Mouse (Mus musculus): ENCODE results near the gene Acsm4. TPM values are rescaled to one million over a fixed set of nuclear protein-coding genes. Genes with fewer than 3 reads are reported as not detected.
A peak's percentile ranks its signal among the peaks of the same experiment; 100 is the strongest.

The Acsm4 gene
- total and polyA plus RNA-seq, 3 experiments, result not detected

DNA sequence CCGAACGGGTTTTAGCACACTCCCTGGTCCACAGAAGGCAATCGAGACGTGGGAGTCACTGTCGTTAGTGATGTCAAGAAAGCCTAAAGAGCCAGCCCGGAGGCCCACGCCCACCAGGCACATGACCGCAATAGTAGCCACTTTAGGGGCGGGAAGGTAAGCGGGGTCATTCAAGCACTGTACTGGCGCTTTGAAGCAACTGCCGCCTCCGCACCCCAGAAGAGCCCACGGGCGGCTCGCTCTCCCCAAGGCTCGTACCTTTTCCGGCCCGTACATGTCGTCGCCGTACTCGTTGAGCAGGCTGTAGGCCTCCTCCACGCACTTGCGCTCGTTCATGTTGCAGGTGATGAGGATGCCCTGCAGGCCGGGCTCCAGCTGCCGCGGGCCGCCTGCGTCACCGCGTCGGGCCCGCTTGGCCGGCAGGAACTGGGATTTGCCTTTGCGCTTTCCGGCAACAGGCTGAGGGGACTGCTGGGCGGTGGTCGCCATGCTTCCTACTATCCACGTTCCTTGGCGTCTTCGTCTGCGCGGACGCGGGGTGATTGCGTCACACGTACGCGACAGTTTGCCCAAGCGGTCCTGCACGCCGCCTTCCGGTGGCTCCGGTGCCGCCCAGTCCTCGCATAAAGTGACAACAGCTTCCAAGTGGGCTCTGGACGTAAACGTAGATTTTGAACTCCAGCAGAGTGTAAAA lies 30.6 kb downstream of the Acsm4 start, which contains the start of gene Thumpd1:
Thumpd1 (minus strand) TSS at position 546 of the 694 bp plus-strand sequence.
- no peaks in the 10 kb centered on the region for H3K9me3 ChIP-seq (replicated peaks; ENCODE audit: insufficient read depth, low read length)
- peaks cover 10% of the 10 kb centered on the region for H3K79me2 ChIP-seq (ENCODE audit: control insufficient read depth, insufficient read depth, low read length, poor library complexity)
- H3K4me1 ChIP-seq (ENCODE audit: control insufficient read depth in 1 of 2, insufficient read depth in 2 of 2, low read length in 2 of 2), result peaks cover 0 to 5% of the 10 kb centered on the region in 2 experiments; a peak in 1 of 4 replicates
- H3K36me3 ChIP-seq (ENCODE audit: control insufficient read depth in 1 of 2, insufficient read depth in 2 of 2, low read length in 2 of 2), result peaks cover 6 to 20% of the 10 kb centered on the region in 2 experiments; a peak in 3 of 4 replicates
- H3K9ac ChIP-seq (ENCODE audit: control insufficient read depth, low read depth, low read length, poor library complexity, severe bottlenecking), result peak within 1 kb of the TSS; percentile 95
- DNase-seq (ENCODE audit: low read depth, low spot score), result peak; percentile 96
- peak within 1 kb of the TSS; percentile 79 to 89 for H3K4me3 ChIP-seq (ENCODE audit: control insufficient read depth in 1 of 2, insufficient read depth in 1 of 2, low read depth in 2 of 2, low read length in 2 of 2)
- H3K27me3 ChIP-seq (ENCODE audit: control insufficient read depth in 1 of 2, insufficient read depth in 2 of 2, low read length in 2 of 2), result no peaks in the 10 kb centered on the region; a peak in 1 of 4 replicates
- peak within 1 kb of the TSS; percentile 76 for H3K27ac ChIP-seq (ENCODE audit: control insufficient read depth, low read depth, low read length)
- TF ChIP-seq E2F4 (IDR thresholded peaks at IDR 0.05; ENCODE audit: borderline replicate concordance, low read depth, low read length), result no peak
- TF ChIP-seq BHLHE40 (IDR thresholded peaks at IDR 0.05; ENCODE audit: borderline replicate concordance, low read depth, low read length), result 0 out of 2 replicates have a peak, but pooled peaks have one; percentile 30
- peak; percentile 72 for TF ChIP-seq TCF12 (IDR thresholded peaks at IDR 0.05; ENCODE audit: low read depth, low read length)
- TF ChIP-seq GATA1 (IDR thresholded peaks at IDR 0.05; ENCODE audit: low read depth, low read length), result no peak
- no peak for TF ChIP-seq RAD21 (IDR thresholded peaks at IDR 0.05; ENCODE audit: low read depth, low read length)
- TF ChIP-seq MAFK (IDR thresholded peaks at IDR 0.05; ENCODE audit: borderline replicate concordance, low read depth, low read length), result no peak
- TF ChIP-seq NELFE (IDR thresholded peaks at IDR 0.05; ENCODE audit: low read depth, low read length), result peak; percentile 85
- TF ChIP-seq TBP (IDR thresholded peaks at IDR 0.05; ENCODE audit: low read depth, low read length), result peak; percentile 76
- TF ChIP-seq SIN3A (IDR thresholded peaks at IDR 0.05; ENCODE audit: low read length), result peak; percentile 97
- TF ChIP-seq MEF2A (IDR thresholded peaks at IDR 0.05; ENCODE audit: extremely low read depth, insufficient replicate concordance, low read depth, low read length, poor library complexity, severe bottlenecking), result no peak
- no peak for TF ChIP-seq UBTF (IDR thresholded peaks at IDR 0.05; ENCODE audit: borderline replicate concordance, insufficient read depth, low read depth, low read length)
- TF ChIP-seq ETS1 (IDR thresholded peaks at IDR 0.05; ENCODE audit: low read depth, low read length), result peak; percentile 42; the same call in 1 of the 2 replicates
- no peak for TF ChIP-seq MAZ (IDR thresholded peaks at IDR 0.05; ENCODE audit: low read depth, low read length)
- TF ChIP-seq USF2 (IDR thresholded peaks at IDR 0.05; ENCODE audit: borderline replicate concordance in 1 of 2, insufficient read depth in 1 of 2, low read depth in 1 of 2, low read length in 2 of 2), result no peak
- TF ChIP-seq POLR2AphosphoS5 (IDR thresholded peaks at IDR 0.05; ENCODE audit: borderline replicate concordance, low read depth, low read length), result no peak
- TF ChIP-seq CHD1 (IDR thresholded peaks at IDR 0.05; ENCODE audit: low read depth, low read length), result no peak
- TF ChIP-seq ZNF384 (IDR thresholded peaks at IDR 0.05; ENCODE audit: low read depth, low read length), result no peak
- TF ChIP-seq POLR2AphosphoS2 (IDR thresholded peaks at IDR 0.05; ENCODE audit: low read length), result peak; percentile 82
- peak; percentile 98 for TF ChIP-seq MXI1 (IDR thresholded peaks at IDR 0.05; ENCODE audit: low read depth, low read length)
- TF ChIP-seq GABPA (IDR thresholded peaks at IDR 0.05; ENCODE audit: low read depth, low read length), result no peak
- no peak for TF ChIP-seq ZKSCAN1 (IDR thresholded peaks at IDR 0.05; ENCODE audit: low read depth, low read length)
- peak; percentile 48; the same call in 1 of the 2 replicates for TF ChIP-seq NRF1 (IDR thresholded peaks at IDR 0.05; ENCODE audit: insufficient read depth, low read depth, low read length, poor library complexity, severe bottlenecking)
- TF ChIP-seq POLR2A (IDR thresholded peaks at IDR 0.05; ENCODE audit: control insufficient read depth in 1 of 2, insufficient read depth in 1 of 2, low read depth in 1 of 2, low read length in 2 of 2, poor library complexity in 1 of 2), result peak; percentile 54 to 87; a peak in 3 of 4 replicates
- TF ChIP-seq JUND (IDR thresholded peaks at IDR 0.05; ENCODE audit: low read depth, low read length), result no peak
- no peak for TF ChIP-seq RCOR1 (IDR thresholded peaks at IDR 0.05; ENCODE audit: low read depth, low read length)
- TF ChIP-seq MAX (IDR thresholded peaks at IDR 0.05; ENCODE audit: low read length), result peak; percentile 94
- no peak for TF ChIP-seq SMC3 (IDR thresholded peaks at IDR 0.05; ENCODE audit: low read depth, low read length)
- peak; percentile 93 for TF ChIP-seq HCFC1 (IDR thresholded peaks at IDR 0.05; ENCODE audit: low read depth, low read length)
- peak; percentile 95 for TF ChIP-seq MYC (IDR thresholded peaks at IDR 0.05; ENCODE audit: low read depth, low read length)
- TF ChIP-seq KAT2A (conservative IDR thresholded peaks at IDR 0.05; ENCODE audit: low read depth, low read length), result no peak; the same call in 1 of the 2 replicates
- no peak for TF ChIP-seq TAL1 (IDR thresholded peaks at IDR 0.05; ENCODE audit: low read length)
- 0 out of 4 replicates have a peak, but pooled peaks of 1 of the 2 experiments have one; percentile 34 for TF ChIP-seq EP300 (IDR thresholded peaks at IDR 0.05; ENCODE audit: low read depth in 1 of 2, low read length in 2 of 2)
- peak; percentile 42; the same call in 1 of the 2 replicates for TF ChIP-seq ZC3H11A (IDR thresholded peaks at IDR 0.05; ENCODE audit: low read depth, low read length)
- TF ChIP-seq MYB (IDR thresholded peaks at IDR 0.05; ENCODE audit: low read depth, low read length), result 0 out of 2 replicates have a peak, but pooled peaks have one; percentile 26
- TF ChIP-seq ELF1 (IDR thresholded peaks at IDR 0.05; ENCODE audit: low read depth, low read length), result peak; percentile 88
